Comparison of ENCODE assay signal across 8 mouse cellular contexts in genomic region chr11:5098035-5098735, GRCm38 (mm10). TPM values are rescaled to one million over a fixed set of nuclear protein-coding genes. Genes with fewer than 3 reads are reported as not detected.
DNase-seq lines count a peak whose midpoint lies in the region; ATAC-seq and TF ChIP-seq lines count a peak whose summit lies in the region.

No protein-coding gene starts in this region.

- dilution Hi-C loops in CH12.LX (cut with MboI; ENCODE audit: extremely low pct_ligation_motif_present, extremely low pct_unique_long_range_greater_than_20kb, low sequenced_read_pairs), result no loop called here

- WGBS in heart, embryonic 16.5 days, result under 1% methylated on average over 44 of the region's 44 CpGs
- under 1% methylated on average over 44 of the region's 44 CpGs for WGBS in lung, adult 2 months

- peaks cover 7 to 45% of the 10 kb centered on the region in 2 experiments; a peak in 3 of 4 replicates for H3K4me1 ChIP-seq in CH12.LX (ENCODE audit: control insufficient read depth in 1 of 2, insufficient read depth in 2 of 2)
- peaks cover 31% of the 10 kb centered on the region for H3K4me1 ChIP-seq in heart, embryonic 16.5 days (ENCODE audit: control insufficient read depth, insufficient read depth, low read length)
- H3K4me1 ChIP-seq in lung, adult 2 months (ENCODE audit: control insufficient read depth, insufficient read depth, low read length), result peaks cover 9% of the 10 kb centered on the region

- peak overlapping the region; percentile 97 for H3K4me2 ChIP-seq in CH12.LX (ENCODE audit: insufficient read depth, low read depth, poor library complexity, severe bottlenecking)
- peak overlapping the region; percentile 77 for H3K4me2 ChIP-seq in heart, embryonic 16.5 days (ENCODE audit: low read depth, low read length)

- ATAC-seq in heart, embryonic 16.5 days (replicated peaks; ENCODE audit: extremely low read depth, insufficient read depth, low FRiP score), result no peak

- peaks cover 57% of the 10 kb centered on the region for H3K79me2 ChIP-seq in CH12.LX (replicated peaks; ENCODE audit: control insufficient read depth, extremely low read depth, insufficient read depth, poor library complexity, severe bottlenecking)

- H3K27ac ChIP-seq in CH12.LX (ENCODE audit: insufficient read depth, low read depth), result peak overlapping the region; percentile 75
- H3K27ac ChIP-seq in heart, embryonic 16.5 days (ENCODE audit: low read length), result peak overlapping the region; percentile 99

- no peak for TF ChIP-seq RAD21 in CH12.LX (IDR thresholded peaks at IDR 0.05; ENCODE audit: low read depth, low read length)

- H3K4me3 ChIP-seq in CH12.LX (replicated peaks in 1 of 3; ENCODE audit: low read depth in 2 of 3, low read length in 2 of 3, poor library complexity in 1 of 3), result peak overlapping the region; percentile 74 to 94 (median 85)
- H3K4me3 ChIP-seq in heart, embryonic 16.5 days (ENCODE audit: low read length), result peak overlapping the region; percentile 98
- H3K4me3 ChIP-seq in lung, adult 2 months (replicated peaks; ENCODE audit: extremely low read depth, low read depth, low read length), result peak overlapping the region; percentile 89

- H3K36me3 ChIP-seq in CH12.LX (replicated peaks in 1 of 2; ENCODE audit: control insufficient read depth in 1 of 2, insufficient read depth in 1 of 2, low read length in 1 of 2), result peaks cover 8 to 41% of the 10 kb centered on the region in 2 experiments
- peaks cover 5% of the 10 kb centered on the region; the same call in 1 of the 2 replicates for H3K36me3 ChIP-seq in heart, embryonic 16.5 days (ENCODE audit: control insufficient read depth, insufficient read depth)

- H3K27me3 ChIP-seq in CH12.LX (replicated peaks), result no peaks in the 10 kb centered on the region
- H3K27me3 ChIP-seq in heart, embryonic 16.5 days (ENCODE audit: control insufficient read depth, insufficient read depth, low read length), result no peaks in the 10 kb centered on the region

- DNase-seq in CH12.LX (ENCODE audit: extremely low read depth) (peak; percentile 41), adipocyte (ENCODE audit: low spot score) (peak; percentile 63)
- peak; percentile 41 for DNase-seq in embryo, embryonic 9.5 days (ENCODE audit: extremely low spot score)
- DNase-seq in kidney, postnatal 25 days, result peak; percentile 63 to 78
- peak; percentile 49 for DNase-seq in lung, adult 2 months
- DNase-seq in retina, embryonic 14.5 days (ENCODE audit: low spot score), result peak; percentile 29
- DNase-seq in B cell, adult 2 months, result no peak

- TF ChIP-seq CTCF in CH12.LX (conservative IDR thresholded peaks at IDR 0.05 in 1 of 2, IDR thresholded peaks at IDR 0.05 in 1 of 2; ENCODE audit: low read depth in 2 of 2, low read length in 2 of 2), result no peak
- no peak for TF ChIP-seq CTCF in lung, adult 2 months (IDR thresholded peaks at IDR 0.05; ENCODE audit: insufficient read depth, low read length)

- H3K9me3 ChIP-seq in CH12.LX (replicated peaks; ENCODE audit: low read length), result no peaks in the 10 kb centered on the region
- H3K9me3 ChIP-seq in heart, embryonic 16.5 days (replicated peaks; ENCODE audit: control insufficient read depth, low read length), result no peaks in the 10 kb centered on the region

- H3K9ac ChIP-seq in CH12.LX (ENCODE audit: insufficient read depth, low read depth), result peak overlapping the region; percentile 98
- peak overlapping the region; percentile 100 for H3K9ac ChIP-seq in heart, embryonic 16.5 days (ENCODE audit: low read length)

- TF ChIP-seq EP300 in CH12.LX (IDR thresholded peaks at IDR 0.05; ENCODE audit: low read length), result no peak

- no peak for TF ChIP-seq POLR2A in CH12.LX (IDR thresholded peaks at IDR 0.05; ENCODE audit: low read depth, low read length)
- TF ChIP-seq POLR2A in lung, adult 2 months (IDR thresholded peaks at IDR 0.05; ENCODE audit: borderline replicate concordance, extremely low read depth, low read depth, low read length), result no peak

- in situ Hi-C loops in CH12.LX (cut with MboI; ENCODE audit: low pct_ligation_motif_present, low pct_unique_long_range_greater_than_20kb, low sequenced_read_pairs), result loop anchor here (5.0 kb wide), 1 partner anchor 36 kb away; no protein-coding TSS in a partner anchor

TF ChIP-seq in CH12.LX, 34 proteins besides CTCF, POLR2A, EP300 and RAD21:
- TF ChIP-seq MYC (IDR thresholded peaks at IDR 0.05; ENCODE audit: low read depth, low read length), result 0 out of 2 replicates have a peak, but pooled peaks have one; percentile 85
- peak; percentile 83; the same call in 1 of the 2 replicates for TF ChIP-seq MAX (IDR thresholded peaks at IDR 0.05; ENCODE audit: low read length)
- TF ChIP-seq NELFE (IDR thresholded peaks at IDR 0.05; ENCODE audit: low read depth, low read length), result no peak
- no peak for TF ChIP-seq HCFC1 (IDR thresholded peaks at IDR 0.05; ENCODE audit: low read depth, low read length)
- TF ChIP-seq ZMIZ1 (IDR thresholded peaks at IDR 0.05; ENCODE audit: low read depth, low read length), result peak; percentile 5; the same call in 1 of the 2 replicates
- TF ChIP-seq ETS1 (conservative IDR thresholded peaks at IDR 0.05; ENCODE audit: low read depth, low read length), result no peak
- no peak for TF ChIP-seq USF1 (IDR thresholded peaks at IDR 0.05; ENCODE audit: low read depth, low read length)
- TF ChIP-seq PAX5 (IDR thresholded peaks at IDR 0.05; ENCODE audit: low read length), result no peak
- peak; percentile 81 for TF ChIP-seq MXI1 (IDR thresholded peaks at IDR 0.05; ENCODE audit: low read depth, low read length)
- TF ChIP-seq JUND (conservative IDR thresholded peaks at IDR 0.05; ENCODE audit: low read depth, low read length), result no peak
- TF ChIP-seq E2F4 (IDR thresholded peaks at IDR 0.05; ENCODE audit: insufficient replicate concordance, low read depth, low read length), result no peak
- TF ChIP-seq CHD1 (IDR thresholded peaks at IDR 0.05; ENCODE audit: low read depth, low read length), result peak; percentile 70
- TF ChIP-seq RCOR1 (conservative IDR thresholded peaks at IDR 0.05; ENCODE audit: low read depth, low read length), result 0 out of 2 replicates have a peak, but pooled peaks have one; percentile 36
- TF ChIP-seq SIN3A (IDR thresholded peaks at IDR 0.05; ENCODE audit: low read length), result 0 out of 2 replicates have a peak, but pooled peaks have one; percentile 32
- no peak for TF ChIP-seq TBP (conservative IDR thresholded peaks at IDR 0.05; ENCODE audit: low read depth, low read length)

RNA-seq across cellular contexts. Expression of gene Rhbdd3, which starts 0.5 kb away (rescaled TPM):
- 16.8 and 17.0 TPM in 2 replicates for total RNA-seq in CH12.LX (2012; rRNA removed)
- total RNA-seq in CH12.LX (2014; rRNA removed), result 11.6 and 15.0 TPM in 2 replicates
- 16.0 and 20.6 TPM in 2 replicates for polyA plus RNA-seq in CH12.LX (2012; ENCODE audit: insufficient read length, low read depth)
- 30.5 and 33.0 TPM in 2 replicates for polyA plus RNA-seq in heart, embryonic 16.5 days (2015; fragmentation: Nextera tagmentation; extraction: Ambion mirVana)
- polyA plus RNA-seq in lung, adult 2 months (2012; rRNA removed), result 16.3 and 18.8 TPM in 2 replicates

RNA-seq across cellular contexts. Expression of gene Ewsr1, which starts 0.9 kb away (rescaled TPM):
- total RNA-seq in CH12.LX (2012; rRNA removed) (399 and 425 TPM in 2 replicates), CH12.LX (2014; rRNA removed) (418 and 428 TPM in 2 replicates)
- polyA plus RNA-seq in CH12.LX (2012; ENCODE audit: insufficient read length, low read depth), result 1,159 and 1,267 TPM in 2 replicates
- polyA plus RNA-seq in heart, embryonic 16.5 days (2015; fragmentation: Nextera tagmentation; extraction: Ambion mirVana), result 460 and 463 TPM in 2 replicates
- polyA plus RNA-seq in lung, adult 2 months (2012; rRNA removed), result 255 and 420 TPM in 2 replicates

RNA-seq across cellular contexts. Expression of gene Gas2l1, which starts 33.1 kb away (rescaled TPM):
- total RNA-seq in CH12.LX (2012; rRNA removed), result 8.8 and 10.0 TPM in 2 replicates
- total RNA-seq in CH12.LX (2014; rRNA removed), result 2.6 and 3.3 TPM in 2 replicates
- 10.2 and 12.5 TPM in 2 replicates for polyA plus RNA-seq in CH12.LX (2012; ENCODE audit: insufficient read length, low read depth)
- polyA plus RNA-seq in heart, embryonic 16.5 days (2015; fragmentation: Nextera tagmentation; extraction: Ambion mirVana), result 16.4 and 19.1 TPM in 2 replicates
- 99.7 and 124 TPM in 2 replicates for polyA plus RNA-seq in lung, adult 2 months (2012; rRNA removed)

RNA-seq across cellular contexts. Expression of gene Rasl10a, which starts 40.3 kb away (rescaled TPM):
- 6.5 and 9.1 TPM in 2 replicates for total RNA-seq in CH12.LX (2012; rRNA removed)
- 2.1 and 3.0 TPM in 2 replicates for total RNA-seq in CH12.LX (2014; rRNA removed)
- 6.3 and 7.5 TPM in 2 replicates for polyA plus RNA-seq in CH12.LX (2012; ENCODE audit: insufficient read length, low read depth)
- polyA plus RNA-seq in heart, embryonic 16.5 days (2015; fragmentation: Nextera tagmentation; extraction: Ambion mirVana), result 0.62 and 1.4 TPM in 2 replicates
- 6.2 and 6.9 TPM in 2 replicates for polyA plus RNA-seq in lung, adult 2 months (2012; rRNA removed)

RNA-seq across cellular contexts. Expression of gene Emid1, which starts 53.9 kb away (rescaled TPM):
- total RNA-seq in CH12.LX (2012; rRNA removed), result 0.13 TPM in 1 of 2 replicates, not detected in the other
- not detected in 2 replicates for total RNA-seq in CH12.LX (2014; rRNA removed)
- not detected in 2 replicates for polyA plus RNA-seq in CH12.LX (2012; ENCODE audit: insufficient read length, low read depth)
- 8.0 and 10.6 TPM in 2 replicates for polyA plus RNA-seq in heart, embryonic 16.5 days (2015; fragmentation: Nextera tagmentation; extraction: Ambion mirVana)
- 31.4 and 40.2 TPM in 2 replicates for polyA plus RNA-seq in lung, adult 2 months (2012; rRNA removed)

Comparison
In these comparisons a context has a peak if more than half of its experiments do, and no peak if none do; other contexts are left out.
1. DNase-seq: peak in CH12.LX (single experiment), adipocyte (single experiment), embryo, embryonic 9.5 days (single experiment), kidney, postnatal 25 days (2 of 2), lung, adult 2 months (single experiment) and retina, embryonic 14.5 days (single experiment); none in B cell, adult 2 months (0 of 2).
2. Peak in every context shown above with its lines, with median percentiles within 50 percentile points of each other: H3K4me3 ChIP-seq.